Mouse (Mus musculus) layer of hippocampus, postnatal 25 days (tissue): ENCODE data around the gene Rasgrp4. TPM values are rescaled to one million over a fixed set of nuclear protein-coding genes. Genes with fewer than 3 reads are reported as not detected.
"Not testable (repeated sequence)": the region's sequence is repeated elsewhere in the genome, so short reads cannot be mapped to it uniquely, and the experiment has no call there.

Experiments used
- DNase-seq, 2 experiments: peaks; one replicate each; pipeline ENCODE4 v3.0.0; 2022; ENCODE audit warnings: mixed read lengths in 2 of 2, low spot score in 1 of 2; ENCODE audit errors: extremely low spot score in 1 of 2
- total RNA-seq, 2 experiments: library from RNA; stranded (reverse); gene quantifications; 2 replicates each; pipeline ENCODE4 v1.2.3; 2021

Rasgrp4 gene
- under 1 TPM; 0.66 to 0.80 TPM for total RNA-seq

DNA sequence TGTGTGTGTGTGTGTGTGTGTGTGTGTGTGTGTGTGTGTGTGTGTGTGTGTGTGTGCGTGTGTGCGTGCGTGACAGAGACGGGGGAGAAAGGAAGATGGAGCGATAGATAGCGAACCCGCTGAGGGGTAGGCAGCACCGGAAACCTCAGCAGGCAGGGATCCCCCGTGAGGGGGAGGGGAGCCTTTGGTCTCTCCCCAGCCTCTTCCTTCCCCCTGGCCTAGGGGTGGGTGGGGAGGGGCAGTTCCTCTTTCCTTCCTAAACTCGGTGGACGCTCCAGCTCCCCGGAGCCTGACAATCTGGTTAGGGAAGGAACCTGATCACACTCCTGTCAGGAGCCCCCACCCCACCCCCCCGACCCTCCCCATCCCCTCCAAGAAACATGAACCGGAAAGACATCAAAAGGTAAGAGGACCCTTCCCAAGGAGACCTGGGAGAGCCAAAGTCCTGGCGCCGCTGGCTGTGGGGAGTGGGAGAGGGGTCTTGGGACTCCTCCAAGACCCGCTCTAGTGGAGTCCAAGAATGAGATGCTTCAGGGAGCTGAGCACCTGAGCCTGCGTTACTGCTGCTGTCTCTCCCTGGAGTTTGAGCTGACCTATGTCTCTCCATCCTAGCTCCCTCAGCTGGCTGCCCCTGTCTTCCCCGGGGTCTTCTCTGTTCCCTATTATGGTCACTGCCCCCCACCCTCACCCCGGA lies at the start of gene Rasgrp4:
Gene Rasgrp4, plus strand, starts transcription at position 159 of the 694 bp plus-strand sequence.
- DNase-seq, result no peak

DNA sequence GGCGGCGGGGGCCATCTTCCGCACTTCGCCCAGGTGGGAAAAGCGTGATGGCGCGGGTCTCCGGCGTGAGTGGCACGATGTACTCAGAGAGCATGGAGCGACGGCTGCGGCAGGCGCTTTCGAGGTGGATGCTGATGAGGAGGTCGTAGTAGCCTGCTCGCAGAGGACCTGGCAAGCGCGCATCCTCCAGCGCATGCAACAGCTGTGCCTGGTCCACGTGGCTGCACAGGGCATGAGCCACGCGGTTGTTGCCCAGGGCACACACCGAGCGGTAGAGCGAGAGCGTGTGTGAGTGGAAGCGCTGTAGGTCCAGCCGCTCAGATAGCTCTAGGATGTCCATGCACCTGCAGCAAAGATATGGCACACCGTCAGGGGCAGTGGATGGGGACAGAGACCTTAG lies 48.7 kb upstream of the Rasgrp4 start:
- no peak for DNase-seq

DNA sequence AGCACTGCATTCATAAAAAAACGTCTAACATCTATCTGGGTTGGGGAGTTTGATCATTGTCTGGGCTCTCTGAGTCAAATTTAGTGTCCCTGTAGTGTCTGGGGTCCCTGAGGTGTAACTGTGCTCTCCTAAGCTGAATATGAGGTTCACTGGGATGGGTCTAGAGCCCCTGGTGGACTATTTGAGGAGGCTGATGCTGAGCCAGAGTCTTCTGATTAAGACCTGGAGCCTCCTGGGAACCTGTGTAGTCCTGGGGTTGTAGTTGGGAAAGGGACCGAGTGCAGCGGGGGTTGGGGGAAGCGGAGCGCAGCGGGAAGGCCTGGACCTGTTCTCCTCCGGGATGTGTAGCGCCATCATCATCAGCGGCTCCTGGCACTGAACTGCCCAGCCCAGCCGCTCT lies 47.7 kb upstream of the Rasgrp4 start:
- DNase-seq, result no peak

DNA sequence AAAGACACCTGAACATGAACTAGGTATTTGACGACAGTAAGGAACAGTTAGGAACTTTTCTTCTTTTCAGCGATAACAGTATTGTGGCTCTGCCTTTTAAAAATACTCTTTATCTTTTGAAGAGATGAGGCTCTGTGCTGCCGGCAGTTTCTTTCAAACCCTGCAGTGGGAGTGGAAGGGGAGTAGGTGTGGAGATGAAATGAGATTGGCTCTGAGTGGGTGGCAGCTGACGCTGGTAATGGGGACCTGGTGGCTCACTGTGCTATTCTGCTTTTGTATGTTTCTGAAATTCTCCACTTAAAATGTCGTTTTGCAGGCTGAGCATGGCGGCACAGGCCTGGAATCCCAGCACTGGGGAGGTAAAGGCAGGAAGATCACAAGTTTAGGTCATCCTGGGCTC lies 45.8 kb upstream of the Rasgrp4 start:
- no peak for DNase-seq

DNA sequence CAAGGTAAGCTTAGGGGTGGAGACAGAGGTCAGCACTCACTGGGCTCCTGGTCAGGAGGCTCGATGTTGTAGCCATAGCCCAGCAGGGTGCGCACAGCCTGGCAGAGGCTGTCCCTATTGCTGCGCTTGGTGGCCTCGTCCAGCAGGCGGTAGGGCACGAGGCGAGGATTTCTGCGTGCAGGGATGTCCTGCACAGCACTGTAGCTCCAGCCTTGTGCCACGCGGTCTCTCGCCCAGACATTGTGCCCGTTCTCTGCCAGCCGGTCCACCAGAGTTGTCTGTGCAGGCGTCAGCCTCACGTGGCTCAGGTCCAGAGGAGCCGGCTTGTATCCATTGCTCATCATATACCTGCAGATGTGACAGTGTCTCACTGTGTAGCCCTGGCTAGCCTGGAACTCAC lies 37.5 kb upstream of the Rasgrp4 start:
- DNase-seq, result no peak

DNA sequence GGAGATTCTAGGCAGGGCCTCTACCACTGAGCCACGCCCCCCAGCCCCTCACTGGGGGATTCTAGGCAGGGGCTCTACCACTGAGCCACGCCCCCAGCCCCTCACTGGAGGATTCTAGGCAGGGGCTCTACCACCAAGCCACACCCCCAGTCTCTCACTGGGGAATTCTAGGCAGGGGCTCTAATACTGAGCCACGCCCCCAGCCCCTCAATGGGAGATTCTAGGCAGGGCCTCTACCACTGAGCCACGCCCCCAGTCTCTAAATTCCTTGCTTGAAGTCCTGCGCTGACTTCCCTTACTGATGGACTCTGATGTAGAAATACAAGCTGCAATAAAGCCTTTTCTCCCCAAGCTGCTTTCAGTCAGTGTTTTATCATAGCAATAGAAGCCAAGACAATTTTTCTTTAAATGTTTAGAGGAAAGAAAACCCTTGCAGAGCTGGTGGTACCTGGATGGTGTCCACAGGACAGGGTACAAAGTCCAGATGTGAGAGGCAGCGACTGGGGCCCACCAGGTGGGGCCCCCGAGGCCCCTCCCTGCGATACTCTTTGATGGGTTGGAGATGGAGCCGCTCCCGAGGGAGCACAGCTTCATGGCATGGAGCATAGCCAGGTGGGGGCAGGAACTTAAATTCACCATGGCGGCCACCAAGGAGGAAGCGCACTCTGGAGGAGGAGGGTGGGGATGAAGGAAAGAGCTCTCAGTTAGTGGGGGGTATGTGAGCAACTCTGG lies 33.2 kb upstream of the Rasgrp4 start:
- DNase-seq, result no peak

DNA sequence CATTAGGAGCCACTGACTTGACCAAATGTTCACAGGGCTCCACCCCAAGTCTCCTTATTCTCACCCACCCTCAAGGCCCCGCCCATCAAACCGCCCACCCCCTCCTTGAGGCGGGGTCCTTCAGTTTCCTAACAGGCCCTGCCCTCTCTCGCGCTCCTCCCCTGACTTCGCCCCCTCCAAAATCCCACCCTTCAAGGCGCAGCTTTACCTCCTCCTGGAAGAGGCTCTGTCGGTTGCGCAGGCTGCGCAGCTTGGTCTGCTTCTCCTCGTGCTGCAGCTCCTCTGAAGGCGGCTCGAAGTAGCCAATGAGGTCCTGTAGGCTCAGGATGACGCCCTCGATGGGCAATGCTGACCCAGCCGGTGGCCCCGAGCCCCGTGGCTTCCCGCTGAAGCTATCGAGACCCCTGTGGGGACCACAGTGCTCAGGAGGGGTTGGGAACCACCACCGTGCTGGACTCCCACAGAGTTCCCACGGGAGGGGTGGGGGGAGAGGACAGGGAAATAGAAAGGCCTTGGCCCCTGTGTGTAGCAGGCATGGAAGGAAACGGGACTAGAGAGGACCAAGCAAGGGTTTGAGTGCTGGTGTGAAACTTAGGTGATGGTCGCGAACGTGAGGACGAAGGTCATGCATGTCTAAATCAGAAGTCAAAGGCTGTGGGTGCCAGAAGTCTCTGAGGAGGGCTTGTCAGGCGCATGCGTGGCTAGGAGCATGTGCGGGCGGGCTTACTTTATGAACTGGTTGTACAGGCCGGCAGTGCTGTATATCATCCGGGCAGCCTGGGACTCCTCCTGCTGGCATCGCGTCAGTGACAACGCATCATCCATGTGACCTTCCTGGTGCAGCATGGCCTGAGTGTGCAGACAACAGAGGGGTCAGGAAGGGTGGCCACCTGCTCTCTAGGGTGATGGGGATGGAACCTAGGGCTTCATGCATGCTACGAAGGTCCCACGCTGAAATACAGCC lies 25.4 kb upstream of the Rasgrp4 start:
- DNase-seq, result peak; percentile 11 to 19

DNA sequence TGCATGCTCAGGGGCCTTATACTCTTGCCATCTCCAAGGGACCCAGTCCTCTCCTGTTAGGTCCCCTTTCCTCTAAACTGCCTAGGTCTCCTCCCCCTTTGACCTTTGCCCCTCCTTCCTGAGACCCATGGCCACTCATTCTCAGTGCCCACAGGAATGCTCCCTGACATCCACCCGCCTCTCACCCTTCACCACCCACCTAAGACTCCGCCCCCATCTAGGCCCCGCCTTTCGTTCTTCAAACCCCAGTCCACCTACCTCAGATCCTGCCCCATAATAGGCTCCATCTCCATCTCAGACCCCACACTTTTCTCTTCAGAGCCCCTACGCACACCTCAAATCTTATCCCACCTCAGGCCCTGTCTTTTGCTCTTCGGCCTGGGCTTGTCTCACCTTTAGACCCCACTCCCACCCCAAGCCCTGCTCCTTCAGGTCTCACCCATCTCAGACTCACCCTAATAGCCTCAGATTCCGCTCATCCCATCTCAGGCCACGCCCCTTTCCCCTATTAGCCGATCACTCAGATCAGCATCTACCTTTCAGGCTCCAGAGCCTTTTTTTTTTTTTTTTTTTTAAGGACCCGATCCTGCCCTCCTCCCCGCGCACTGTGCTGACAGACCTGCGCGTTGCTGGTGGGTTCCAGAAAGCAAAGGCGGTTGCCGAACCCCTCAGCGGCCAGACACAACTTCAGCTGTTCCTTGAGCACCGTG lies 16.4 kb upstream of the Rasgrp4 start:
- DNase-seq, result no peak

DNA sequence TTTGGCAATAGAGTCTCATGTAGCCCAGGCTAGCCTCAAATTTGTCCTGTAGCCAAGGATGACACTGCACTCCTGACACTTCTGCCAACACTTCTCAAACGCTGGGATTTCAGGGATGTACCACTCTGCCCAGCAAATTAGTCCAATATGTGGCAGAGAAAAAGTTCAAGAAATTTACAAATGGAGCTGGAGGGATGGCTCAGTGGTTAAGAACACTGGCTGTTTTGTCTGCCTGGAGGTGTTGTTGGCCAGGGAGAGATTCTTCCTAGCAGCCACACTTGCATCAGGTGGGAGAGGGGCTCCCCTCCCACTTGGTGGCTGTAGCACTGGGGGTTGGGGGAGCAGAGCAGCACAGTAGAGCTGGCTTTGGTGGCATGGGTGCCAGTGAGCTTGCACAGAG lies 15.1 kb upstream of the Rasgrp4 start:
- no peak for DNase-seq

DNA sequence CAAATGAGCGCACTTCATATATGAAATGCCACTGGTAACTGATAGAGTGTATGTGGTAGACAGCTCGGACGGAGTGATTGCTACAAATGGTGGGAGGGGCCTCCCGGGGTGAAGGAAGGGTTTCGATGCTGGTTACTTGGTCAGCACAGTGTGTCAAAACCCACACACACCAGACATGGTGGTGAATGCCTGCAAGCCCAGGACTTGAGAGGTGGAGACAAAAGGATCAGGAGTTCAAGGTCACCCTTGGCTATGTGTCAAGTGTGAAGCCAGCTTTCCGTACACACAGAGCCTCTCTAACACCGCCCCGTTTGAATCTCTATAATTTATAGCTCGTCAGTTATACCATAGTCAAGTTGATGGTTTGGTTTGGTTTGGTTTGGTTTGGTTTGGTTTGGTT lies 11.8 kb upstream of the Rasgrp4 start:
- no peak for DNase-seq

DNA sequence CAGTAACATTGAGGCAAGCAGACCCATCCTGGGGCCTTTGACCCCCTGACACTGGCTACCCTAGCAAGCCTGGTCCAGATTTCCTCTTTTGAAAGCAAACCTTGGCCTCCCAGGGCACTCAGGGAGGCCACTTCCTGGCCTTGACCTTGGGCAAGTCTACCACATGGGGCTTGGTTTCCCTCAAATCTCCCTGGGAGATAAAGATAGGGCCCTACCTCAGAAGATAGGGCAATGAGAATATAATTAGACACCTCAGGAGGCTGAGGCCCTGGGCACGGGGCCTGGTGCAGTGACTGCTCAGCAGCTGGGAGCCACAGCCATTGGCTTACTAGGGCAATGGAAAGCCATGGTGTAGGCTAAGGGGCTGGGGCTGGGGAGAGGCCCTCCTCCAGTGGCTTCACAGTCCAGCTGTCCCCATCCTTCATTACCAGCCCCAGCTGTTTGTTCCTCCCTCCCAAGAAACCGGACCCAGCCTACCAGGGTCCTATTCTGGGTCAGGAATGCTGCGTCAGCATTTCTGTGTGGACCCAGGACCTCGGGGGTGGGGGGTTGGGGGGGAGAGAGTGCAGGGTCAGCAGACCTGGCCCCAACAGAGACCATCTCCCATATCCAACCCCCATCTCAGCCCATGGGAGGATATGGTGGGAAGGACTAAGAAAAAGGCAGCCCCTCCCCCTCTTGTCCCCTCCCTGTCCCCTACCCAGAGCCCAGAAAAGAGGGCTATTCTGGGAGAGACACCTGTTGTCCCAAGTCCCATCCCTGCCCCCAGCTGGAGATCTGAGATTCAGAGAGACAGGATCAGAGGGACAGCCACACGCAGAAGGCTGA lies 10.9 kb upstream of the Rasgrp4 start:
- DNase-seq, result no peak

DNA sequence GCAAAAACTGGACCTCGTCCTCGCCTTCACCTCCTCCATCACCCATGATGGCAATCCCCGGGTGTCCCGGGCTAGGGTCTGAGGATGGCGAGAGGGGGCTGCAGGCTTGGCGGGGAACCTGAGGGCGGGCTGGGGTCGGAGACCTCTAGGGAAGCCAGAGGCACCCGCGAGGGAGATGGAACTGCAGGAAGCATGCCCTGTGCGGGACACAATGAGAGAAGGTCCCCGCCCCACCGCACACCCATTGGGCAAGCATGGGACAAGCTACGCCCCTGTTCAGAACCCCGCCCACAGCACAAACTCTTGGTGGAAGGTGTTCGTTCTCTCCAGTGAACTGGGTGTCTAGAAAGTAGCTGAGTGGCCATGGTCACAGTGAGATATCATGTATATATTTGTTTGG lies 9.7 kb upstream of the Rasgrp4 start, which contains the start of gene Ryr1:
Gene Ryr1, minus strand, starts transcription at position 210 of the 400 bp plus-strand sequence.
- DNase-seq, result no peak

DNA sequence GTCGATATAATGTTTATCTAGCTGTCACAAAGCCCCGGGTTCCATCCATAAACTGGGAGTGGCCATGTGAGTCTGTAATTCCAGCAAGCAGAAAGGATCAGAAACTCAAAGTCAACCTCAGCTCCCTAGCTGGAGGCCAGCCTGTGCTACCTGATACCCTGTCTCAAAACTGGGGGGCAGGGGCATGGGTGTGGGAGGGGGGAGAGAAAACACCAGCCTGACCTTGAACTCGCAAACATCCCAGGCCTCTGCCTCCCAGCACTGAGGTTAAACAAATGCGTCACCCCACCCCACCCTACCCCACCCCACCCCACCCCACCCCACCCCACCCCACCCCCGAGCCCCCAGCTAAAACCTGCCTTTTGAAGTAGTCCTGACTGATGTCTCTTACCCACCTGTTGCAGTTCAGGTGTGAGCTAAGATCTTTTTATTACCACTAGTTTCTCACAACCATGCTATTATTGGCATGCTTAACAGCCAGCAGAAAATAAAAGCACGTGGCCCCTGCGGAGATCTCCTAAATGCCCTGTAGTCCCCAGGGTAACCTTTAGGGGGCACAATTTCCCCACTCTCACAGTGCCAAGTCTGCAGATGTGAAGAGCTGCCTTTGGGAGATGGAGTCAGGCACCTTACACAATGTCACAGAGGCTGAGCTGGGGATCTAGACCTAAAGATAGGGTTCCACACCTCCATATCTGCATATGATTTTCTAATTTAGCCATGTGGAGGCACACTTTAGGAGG lies 8.3 kb upstream of the Rasgrp4 start:
- peak in 1 of 2 experiments; percentile 59 for DNase-seq

DNA sequence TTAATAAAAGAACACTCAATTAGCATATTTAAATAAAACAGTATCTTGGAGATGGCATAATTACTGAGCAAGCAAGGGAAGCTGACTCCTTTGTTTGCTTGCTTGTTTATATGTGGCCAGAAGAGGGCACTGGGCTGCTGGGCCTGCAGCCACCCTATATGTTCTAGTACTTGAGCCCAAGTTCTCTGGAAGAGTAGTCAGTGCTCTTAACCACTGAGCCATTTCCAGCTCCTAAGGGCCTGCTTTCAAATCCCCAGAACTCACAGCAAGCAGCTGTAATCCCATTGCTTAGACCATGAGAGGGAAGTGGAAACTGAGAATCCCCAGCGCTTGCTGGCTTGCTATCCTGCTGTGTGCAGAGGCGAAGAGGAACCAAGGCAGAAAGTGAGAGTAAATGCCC lies 5.9 kb upstream of the Rasgrp4 start:
- no peak for DNase-seq

DNA sequence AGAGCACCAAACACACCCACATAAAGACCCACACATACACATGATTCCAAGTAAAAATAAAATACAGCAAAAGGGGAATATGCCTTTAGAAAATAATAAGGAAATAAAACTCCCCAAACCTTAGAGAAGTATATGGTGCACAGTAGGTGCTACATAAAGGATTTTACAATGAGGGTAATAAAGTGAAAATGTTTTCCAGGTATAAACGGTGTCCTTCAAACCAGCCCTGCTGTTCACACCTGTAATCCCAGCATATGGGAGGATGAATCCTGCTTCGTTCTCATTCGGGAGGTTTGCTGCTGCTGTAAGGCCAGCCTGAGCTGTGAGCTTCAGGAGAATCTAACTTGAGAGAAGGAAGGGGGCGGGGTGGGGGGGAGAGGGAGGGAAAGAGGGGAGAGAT lies 421 bp upstream of the Rasgrp4 start:
- DNase-seq, result no peak

DNA sequence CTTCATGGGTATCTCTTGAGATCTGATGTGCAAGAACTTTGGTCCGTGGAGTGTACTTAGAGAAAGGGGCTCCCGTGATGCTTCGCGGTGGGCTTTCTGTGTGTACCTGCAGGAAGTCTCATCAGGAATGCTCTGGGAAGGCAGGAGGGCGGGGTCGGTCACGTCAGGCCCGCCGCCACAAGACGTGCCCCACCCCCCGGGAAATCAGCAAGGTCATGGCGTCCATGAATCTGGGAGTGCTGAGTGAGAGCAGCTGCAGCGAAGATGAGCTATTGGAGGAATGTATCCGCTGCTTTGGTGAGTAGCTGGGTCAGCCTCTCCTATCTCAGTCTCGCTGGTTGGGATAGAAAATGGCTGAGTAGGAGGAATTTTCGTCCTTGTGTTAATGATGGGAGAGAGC lies 2.8 kb downstream of the Rasgrp4 start:
- no peak for DNase-seq

DNA sequence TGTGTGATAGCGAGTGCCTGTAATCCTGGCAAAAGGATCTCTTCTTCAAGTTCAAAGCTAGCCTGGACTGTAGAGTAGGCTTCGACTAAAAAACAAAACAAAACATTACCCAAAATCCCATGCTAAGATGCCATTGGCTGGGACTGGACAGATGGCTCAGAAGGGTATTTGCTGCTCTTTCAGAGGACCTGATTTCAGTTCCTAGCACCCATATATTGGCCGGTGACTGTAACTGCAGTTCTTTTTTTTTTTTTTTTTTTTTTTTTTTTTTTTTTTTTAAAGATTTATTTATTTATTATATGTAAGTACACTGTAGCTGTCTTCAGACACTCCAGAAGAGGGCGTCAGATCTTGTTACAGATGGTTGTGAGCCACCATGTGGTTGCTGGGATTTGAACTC lies 4.6 kb downstream of the Rasgrp4 start:
- not testable (repeated sequence) for DNase-seq

DNA sequence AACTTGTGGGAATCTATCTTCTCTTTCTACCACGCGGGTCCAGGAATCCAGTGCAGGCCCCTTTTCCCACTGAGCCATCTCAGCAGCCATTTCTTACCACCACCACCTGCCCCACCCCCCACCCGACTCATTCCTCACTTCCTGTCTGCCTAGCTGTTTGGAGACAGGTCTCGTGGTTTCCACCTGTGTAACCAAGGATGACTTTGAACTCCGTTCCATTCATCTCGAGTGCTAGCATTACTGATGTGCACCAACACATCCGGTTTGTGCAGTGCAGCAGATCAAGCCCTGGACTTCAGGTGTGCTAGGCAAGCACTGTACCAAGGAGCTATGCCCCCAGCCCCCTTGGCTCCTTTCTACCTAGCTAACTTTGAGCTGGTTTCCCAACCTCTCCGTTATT lies 6.8 kb downstream of the Rasgrp4 start:
- DNase-seq, result no peak

DNA sequence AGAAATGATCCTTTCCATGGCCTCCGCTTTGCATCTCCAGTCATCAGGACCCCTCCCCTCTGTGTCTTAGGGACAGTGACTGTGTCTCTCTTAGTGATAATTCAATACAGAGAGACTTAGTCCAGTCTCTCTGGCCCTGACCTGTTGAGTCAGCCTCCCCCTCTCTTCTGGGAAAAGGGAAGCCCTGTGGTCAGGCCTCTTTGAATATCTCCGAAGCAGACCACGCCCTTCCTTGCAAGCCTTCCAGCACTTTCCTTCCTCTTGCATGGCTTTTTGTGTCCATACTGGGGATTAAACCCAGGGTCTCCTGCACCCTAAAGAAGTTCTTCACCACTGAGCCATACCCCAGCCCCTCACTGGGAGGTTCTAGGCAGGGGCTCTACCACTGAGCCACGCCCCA lies 9.4 kb downstream of the Rasgrp4 start:
- no peak for DNase-seq
